Mouse (Mus musculus): Measurements from ENCODE around the gene Leng8.

DNA sequence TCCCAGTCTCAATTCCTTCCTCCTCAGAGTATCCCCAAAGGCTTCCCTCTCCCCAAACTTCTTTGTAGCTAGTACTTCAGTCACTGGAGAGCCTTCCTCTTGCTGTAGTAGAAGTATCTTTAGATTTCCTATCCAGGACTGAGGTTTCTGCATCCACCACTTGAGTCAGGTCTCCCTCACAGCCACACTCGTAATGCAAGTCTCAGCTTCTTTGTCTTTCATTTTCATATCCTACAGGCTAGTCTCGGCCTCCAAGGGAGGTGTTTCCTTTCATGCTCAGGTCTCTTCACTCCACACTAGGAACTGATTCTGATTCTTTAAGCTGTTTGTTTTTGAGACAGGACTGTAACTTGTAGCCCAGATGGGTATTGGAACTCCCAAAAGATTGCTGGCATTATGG is 1.3 kb downstream of the Leng8 start:
- TF ChIP-seq FLI1 (IDR thresholded peaks at IDR 0.05; ENCODE audit: low read length) (no peak), GATA1 (IDR thresholded peaks at IDR 0.05; ENCODE audit: borderline replicate concordance, low read length) (no peak)

Measured in megakaryocyte, embryonic 14.5 days (primary cell).